Mouse (Mus musculus) right cerebral cortex, postnatal 36 days (tissue): ENCODE data around the gene Olfr667.
"Not testable (repeated sequence)": the region's sequence is repeated elsewhere in the genome, so short reads cannot be mapped to it uniquely, and the experiment has no call there.

ENCODE experiments used
- DNase-seq, 2 experiments: peaks; one replicate each; pipeline ENCODE4 v3.0.0; 2022; ENCODE audit warnings: low spot score in 2 of 2, mixed read lengths in 1 of 2

Olfr667 gene

GRCm38 (mm10) chr7:104921382-104921781, at the start of gene Olfr667:
Olfr667 (minus strand) TSS chr7:104921482.
- no peak for DNase-seq

GRCm38 (mm10) chr7:104962520-104962919, 41.2 kb upstream of the Olfr667 start, which contains the start of gene Olfr670:
Olfr670 (minus strand) TSS chr7:104962620.
- no peak for DNase-seq

- not testable (repeated sequence) for DNase-seq
Observed at GRCm38 (mm10) chr7:104950234-104950633, 29.0 kb upstream of the Olfr667 start.

- DNase-seq = no peak
Observed at GRCm38 (mm10) chr7:104933940-104934339, 12.7 kb upstream of the Olfr667 start, which contains the start of gene Olfr669. Olfr669 (plus strand) TSS chr7:104934240.

- no peak for DNase-seq
Observed at GRCm38 (mm10) chr7:104927957-104928356, 6.7 kb upstream of the Olfr667 start, which contains the start of gene Olfr668. Olfr668 (minus strand) TSS chr7:104928057.

GRCm38 (mm10) chr7:104895852-104896251, 25.4 kb downstream of the Olfr667 start, which contains the start of gene Olfr666:
Olfr666 (minus strand) TSS chr7:104895952.
- no peak for DNase-seq

- DNase-seq = no peak
Observed at GRCm38 (mm10) chr7:104877731-104878130, 43.6 kb downstream of the Olfr667 start, which contains the start of gene Olfr665. Olfr665 (plus strand) TSS chr7:104878031.
